Mouse (Mus musculus) spleen, postnatal 14 days (tissue): ENCODE measurements around the gene Cux2.

Source experiments
- DNase-seq, 2 experiments: peaks; one replicate each; pipeline ENCODE4 v3.0.0; 2021 to 2022; ENCODE audit warnings: low spot score in 2 of 2

Cux2 gene

GRCm38 (mm10) chr5:121966940-121967339 is 83.0 kb downstream of the Cux2 start:
- DNase-seq, result no peak

- DNase-seq, result no peak
Measured at GRCm38 (mm10) chr5:121962974-121963373, 86.9 kb downstream of the Cux2 start.

GRCm38 (mm10) chr5:121962359-121962758 is 87.5 kb downstream of the Cux2 start:
- no peak for DNase-seq

- DNase-seq, result no peak
Measured at GRCm38 (mm10) chr5:121961256-121961655, 88.6 kb downstream of the Cux2 start.

GRCm38 (mm10) chr5:121959688-121960087 is 90.2 kb downstream of the Cux2 start:
- DNase-seq, result no peak

- DNase-seq, result no peak
Measured at GRCm38 (mm10) chr5:121958551-121958950, 91.4 kb downstream of the Cux2 start.

- no peak for DNase-seq
Measured at GRCm38 (mm10) chr5:121955806-121956205, 94.1 kb downstream of the Cux2 start.

- DNase-seq, result no peak
Measured at GRCm38 (mm10) chr5:121950175-121950574, 99.7 kb downstream of the Cux2 start.

- DNase-seq, result no peak
Measured at GRCm38 (mm10) chr5:121949050-121949443, 100.9 kb downstream of the Cux2 start.

- no peak for DNase-seq
Measured at GRCm38 (mm10) chr5:121948302-121949049, 101.4 kb downstream of the Cux2 start.

- DNase-seq, result no peak
Measured at GRCm38 (mm10) chr5:121946657-121947245, 103.2 kb downstream of the Cux2 start.

GRCm38 (mm10) chr5:121945819-121946218 is 104.1 kb downstream of the Cux2 start:
- DNase-seq, result peak; percentile 14 to 28

- DNase-seq, result no peak
Measured at GRCm38 (mm10) chr5:121944021-121944790, 105.7 kb downstream of the Cux2 start.

- DNase-seq, result no peak
Measured at GRCm38 (mm10) chr5:121943472-121943871, 106.4 kb downstream of the Cux2 start.

- DNase-seq, result no peak
Measured at GRCm38 (mm10) chr5:121938065-121938849, 111.6 kb downstream of the Cux2 start.

- DNase-seq, result no peak
Measured at GRCm38 (mm10) chr5:121930261-121930660, 119.6 kb downstream of the Cux2 start.

- no peak for DNase-seq
Measured at GRCm38 (mm10) chr5:121928362-121929000, 121.4 kb downstream of the Cux2 start.

GRCm38 (mm10) chr5:121926543-121926814 is 123.4 kb downstream of the Cux2 start:
- no peak for DNase-seq

GRCm38 (mm10) chr5:121925751-121926542 is 124.0 kb downstream of the Cux2 start:
- no peak for DNase-seq

- no peak for DNase-seq
Measured at GRCm38 (mm10) chr5:121925291-121925690, 124.6 kb downstream of the Cux2 start.

GRCm38 (mm10) chr5:121924423-121924822 is 125.5 kb downstream of the Cux2 start:
- no peak for DNase-seq
